Mouse (Mus musculus): ENCODE results near the gene Wwox. TPM values are rescaled to one million over a fixed set of nuclear protein-coding genes. Genes with fewer than 3 reads are reported as not detected.
A peak's percentile ranks its signal among the peaks of the same experiment; 100 is the strongest.

The Wwox gene
- polyA plus RNA-seq, 1 experiment from 2014 or later, result 14.0 TPM

- ATAC-seq (ENCODE audit: low FRiP score, low read depth), result no peak
- H3K27me3 ChIP-seq, result no peaks in the 10 kb centered on the region
- H3K4me3 ChIP-seq, result no peak overlapping the region
- no peaks in the 10 kb centered on the region for H3K4me1 ChIP-seq
- WGBS, result 94% methylated on average over 8 of the region's 8 CpGs
- no peak overlapping the region for H3K4me2 ChIP-seq (replicated peaks)
- no peak overlapping the region for H3K9ac ChIP-seq (replicated peaks)
- H3K36me3 ChIP-seq, result no peaks in the 10 kb centered on the region
- H3K9me3 ChIP-seq, result 0 out of 2 replicates have a peak, but pooled peaks cover 8% of the 10 kb centered on the region
- H3K27ac ChIP-seq (replicated peaks), result no peak overlapping the region
Measured at GRCm38 (mm10) chr8:115290224-115290623, 850.8 kb downstream of the Wwox start.

- no peak for ATAC-seq (ENCODE audit: low FRiP score, low read depth)
- Histone ChIP-seq H3K27me3 (peaks cover 4% of the 10 kb centered on the region; the same call in 1 of the 2 replicates), H3K9me3 (0 out of 2 replicates have a peak, but pooled peaks cover 4% of the 10 kb centered on the region), H3K9ac (replicated peaks) (no peak overlapping the region), H3K4me2 (replicated peaks) (no peak overlapping the region), H3K27ac (replicated peaks) (no peak overlapping the region), H3K4me3 (no peak overlapping the region), H3K4me1 (no peaks in the 10 kb centered on the region; the same call in 1 of the 2 replicates), H3K36me3 (no peaks in the 10 kb centered on the region)
- WGBS, result 50% methylated on average over 9 of the region's 9 CpGs
Measured at GRCm38 (mm10) chr8:115296760-115297159, 857.3 kb downstream of the Wwox start.

GRCm38 (mm10) chr8:115302484-115302883, 863.0 kb downstream of the Wwox start:
- H3K4me1 ChIP-seq, result peaks cover 16% of the 10 kb centered on the region
- no peaks in the 10 kb centered on the region for H3K9me3 ChIP-seq
- H3K4me3 ChIP-seq, result no peak overlapping the region
- no peaks in the 10 kb centered on the region for H3K36me3 ChIP-seq
- no peak overlapping the region for H3K9ac ChIP-seq (replicated peaks)
- peaks cover 9% of the 10 kb centered on the region for H3K27me3 ChIP-seq
- no peak overlapping the region for H3K4me2 ChIP-seq (replicated peaks)
- ATAC-seq (ENCODE audit: low FRiP score, low read depth), result peak; percentile 34; the same call in 1 of the 2 replicates
- 41% methylated on average over 7 of the region's 7 CpGs for WGBS
- no peak overlapping the region for H3K27ac ChIP-seq (replicated peaks)

- no peak for ATAC-seq (ENCODE audit: low FRiP score, low read depth)
- no peaks in the 10 kb centered on the region for H3K36me3 ChIP-seq
- no peak overlapping the region for H3K4me2 ChIP-seq (replicated peaks)
- H3K4me3 ChIP-seq, result no peak overlapping the region
- no peaks in the 10 kb centered on the region for H3K27me3 ChIP-seq
- WGBS, result 49% methylated on average over 4 of the region's 4 CpGs
- H3K27ac ChIP-seq (replicated peaks), result no peak overlapping the region
- H3K4me1 ChIP-seq, result peaks cover 11% of the 10 kb centered on the region
- no peaks in the 10 kb centered on the region for H3K9me3 ChIP-seq
- H3K9ac ChIP-seq (replicated peaks), result no peak overlapping the region
Measured at GRCm38 (mm10) chr8:115307412-115307811, 868.0 kb downstream of the Wwox start.

- 89% methylated on average over 6 of the region's 6 CpGs for WGBS
- no peak overlapping the region for H3K4me3 ChIP-seq
- no peaks in the 10 kb centered on the region for H3K27me3 ChIP-seq
- H3K9me3 ChIP-seq, result no peaks in the 10 kb centered on the region
- no peaks in the 10 kb centered on the region for H3K4me1 ChIP-seq
- no peaks in the 10 kb centered on the region for H3K36me3 ChIP-seq
- no peak for ATAC-seq (ENCODE audit: low FRiP score, low read depth)
- H3K9ac ChIP-seq (replicated peaks), result no peak overlapping the region
- no peak overlapping the region for H3K27ac ChIP-seq (replicated peaks)
- H3K4me2 ChIP-seq (replicated peaks), result no peak overlapping the region
Measured at GRCm38 (mm10) chr8:115311003-115311402, 871.5 kb downstream of the Wwox start.

- H3K4me2 ChIP-seq (replicated peaks), result no peak overlapping the region
- H3K4me1 ChIP-seq, result no peaks in the 10 kb centered on the region
- 73% methylated on average over 2 of the region's 2 CpGs for WGBS
- H3K4me3 ChIP-seq, result no peak overlapping the region
- H3K27me3 ChIP-seq, result no peaks in the 10 kb centered on the region
- no peak overlapping the region for H3K9ac ChIP-seq (replicated peaks)
- H3K36me3 ChIP-seq, result no peaks in the 10 kb centered on the region
- no peak overlapping the region for H3K27ac ChIP-seq (replicated peaks)
- no peaks in the 10 kb centered on the region for H3K9me3 ChIP-seq
- no peak for ATAC-seq (ENCODE audit: low FRiP score, low read depth)
Measured at GRCm38 (mm10) chr8:115312371-115312770, 872.9 kb downstream of the Wwox start.

GRCm38 (mm10) chr8:115322501-115322900, 883.0 kb downstream of the Wwox start:
- no peaks in the 10 kb centered on the region; the same call in 1 of the 2 replicates for H3K4me1 ChIP-seq
- no peak for ATAC-seq (ENCODE audit: low FRiP score, low read depth)
- no peak overlapping the region for H3K9ac ChIP-seq (replicated peaks)
- WGBS, result 88% methylated on average over 5 of the region's 5 CpGs
- H3K9me3 ChIP-seq, result no peaks in the 10 kb centered on the region
- H3K27ac ChIP-seq (replicated peaks), result no peak overlapping the region
- no peak overlapping the region for H3K4me2 ChIP-seq (replicated peaks)
- no peaks in the 10 kb centered on the region for H3K27me3 ChIP-seq
- H3K36me3 ChIP-seq, result no peaks in the 10 kb centered on the region
- H3K4me3 ChIP-seq, result no peak overlapping the region

- Histone ChIP-seq H3K27me3 (no peaks in the 10 kb centered on the region), H3K4me3 (no peak overlapping the region), H3K4me2 (replicated peaks) (no peak overlapping the region), H3K27ac (replicated peaks) (no peak overlapping the region), H3K36me3 (no peaks in the 10 kb centered on the region), H3K4me1 (no peaks in the 10 kb centered on the region), H3K9ac (replicated peaks) (no peak overlapping the region), H3K9me3 (no peaks in the 10 kb centered on the region)
- WGBS, result 86% methylated on average over 11 of the region's 11 CpGs
- no peak for ATAC-seq (ENCODE audit: low FRiP score, low read depth)
Measured at GRCm38 (mm10) chr8:115330671-115331070, 891.2 kb downstream of the Wwox start.

- Histone ChIP-seq H3K27ac (replicated peaks) (no peak overlapping the region), H3K4me1 (no peaks in the 10 kb centered on the region)
- 90% methylated on average over 3 of the region's 3 CpGs for WGBS
Measured at GRCm38 (mm10) chr8:115333972-115334371, 894.5 kb downstream of the Wwox start.

GRCm38 (mm10) chr8:115336361-115336760, 896.9 kb downstream of the Wwox start:
- no peaks in the 10 kb centered on the region for H3K36me3 ChIP-seq
- H3K27ac ChIP-seq (replicated peaks), result no peak overlapping the region
- no peaks in the 10 kb centered on the region for H3K9me3 ChIP-seq
- 85% methylated on average over 1 of the region's 1 CpGs for WGBS
- no peak overlapping the region for H3K4me2 ChIP-seq (replicated peaks)
- no peaks in the 10 kb centered on the region for H3K27me3 ChIP-seq
- H3K4me3 ChIP-seq, result no peak overlapping the region
- no peak for ATAC-seq (ENCODE audit: low FRiP score, low read depth)
- no peak overlapping the region for H3K9ac ChIP-seq (replicated peaks)
- H3K4me1 ChIP-seq, result no peaks in the 10 kb centered on the region

More at GRCm38 (mm10) chr8:115333972-115334371, 894.5 kb downstream of the Wwox start:
- no peak overlapping the region for H3K4me3 ChIP-seq
- H3K27me3 ChIP-seq, result no peaks in the 10 kb centered on the region
- H3K9me3 ChIP-seq, result no peaks in the 10 kb centered on the region
- no peak for ATAC-seq (ENCODE audit: low FRiP score, low read depth)
- H3K9ac ChIP-seq (replicated peaks), result no peak overlapping the region
- no peaks in the 10 kb centered on the region for H3K36me3 ChIP-seq
- H3K4me2 ChIP-seq (replicated peaks), result no peak overlapping the region

GRCm38 (mm10) chr8:115348704-115349103, 909.2 kb downstream of the Wwox start:
- Histone ChIP-seq H3K4me3 (no peak overlapping the region), H3K4me1 (no peaks in the 10 kb centered on the region), H3K9ac (replicated peaks) (no peak overlapping the region), H3K4me2 (replicated peaks) (no peak overlapping the region), H3K27me3 (no peaks in the 10 kb centered on the region), H3K36me3 (no peaks in the 10 kb centered on the region), H3K9me3 (no peaks in the 10 kb centered on the region), H3K27ac (replicated peaks) (no peak overlapping the region)
- 87% methylated on average over 6 of the region's 6 CpGs for WGBS
- no peak for ATAC-seq (ENCODE audit: low FRiP score, low read depth)

GRCm38 (mm10) chr8:115350707-115351106, 911.3 kb downstream of the Wwox start:
- H3K9me3 ChIP-seq, result no peaks in the 10 kb centered on the region
- H3K4me1 ChIP-seq, result no peaks in the 10 kb centered on the region; the same call in 1 of the 2 replicates
- H3K4me3 ChIP-seq, result no peak overlapping the region
- no peaks in the 10 kb centered on the region for H3K27me3 ChIP-seq
- no peak overlapping the region for H3K27ac ChIP-seq (replicated peaks)
- WGBS, result 84% methylated on average over 6 of the region's 6 CpGs
- no peak overlapping the region for H3K4me2 ChIP-seq (replicated peaks)
- H3K9ac ChIP-seq (replicated peaks), result no peak overlapping the region
- H3K36me3 ChIP-seq, result no peaks in the 10 kb centered on the region
- ATAC-seq (ENCODE audit: low FRiP score, low read depth), result no peak
